Mouse (Mus musculus): ENCODE results near the gene Rab29.
A peak's percentile ranks its signal among the peaks of the same experiment; 100 is the strongest.
"Not testable (repeated sequence)": the region's sequence is repeated elsewhere in the genome, so short reads cannot be mapped to it uniquely, and the experiment has no call there.

Gene Rab29

GRCm38 (mm10) chr1:131867093-131867945 lies at the start of gene Rab29:
Gene Rab29 (plus strand): TSS chr1:131867224.
- peak; percentile 100 for ATAC-seq (ENCODE audit: low TSS enrichment)

- not testable (repeated sequence) for ATAC-seq (ENCODE audit: low TSS enrichment)
Observed at GRCm38 (mm10) chr1:131820353-131820752, 46.7 kb upstream of the Rab29 start.

GRCm38 (mm10) chr1:131820887-131821328 lies 46.1 kb upstream of the Rab29 start:
- peak; percentile 86 for ATAC-seq (ENCODE audit: low TSS enrichment)

DNA sequence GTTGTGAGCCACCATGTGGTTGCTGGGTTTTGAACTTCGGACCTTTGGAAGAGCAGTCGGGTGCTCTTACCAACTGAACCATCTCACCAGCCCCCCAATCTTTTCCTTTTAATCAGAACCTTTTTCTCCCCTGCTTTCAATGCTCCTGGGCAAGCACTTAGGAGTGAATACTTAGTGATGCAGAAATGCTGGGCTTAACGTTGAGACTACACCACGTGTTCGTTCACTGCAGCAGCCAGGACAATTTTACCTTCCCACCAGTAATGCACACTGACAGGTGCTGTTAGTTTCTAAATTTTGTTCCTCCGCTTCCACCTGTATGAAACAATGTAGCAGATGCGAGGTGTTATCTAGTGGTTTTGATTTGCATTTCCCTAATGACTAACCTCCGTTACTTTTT lies 44.7 kb upstream of the Rab29 start:
- ATAC-seq (ENCODE audit: low TSS enrichment): no peak

- ATAC-seq (ENCODE audit: low TSS enrichment): no peak
Observed at GRCm38 (mm10) chr1:131822856-131823492, 44.0 kb upstream of the Rab29 start.

DNA sequence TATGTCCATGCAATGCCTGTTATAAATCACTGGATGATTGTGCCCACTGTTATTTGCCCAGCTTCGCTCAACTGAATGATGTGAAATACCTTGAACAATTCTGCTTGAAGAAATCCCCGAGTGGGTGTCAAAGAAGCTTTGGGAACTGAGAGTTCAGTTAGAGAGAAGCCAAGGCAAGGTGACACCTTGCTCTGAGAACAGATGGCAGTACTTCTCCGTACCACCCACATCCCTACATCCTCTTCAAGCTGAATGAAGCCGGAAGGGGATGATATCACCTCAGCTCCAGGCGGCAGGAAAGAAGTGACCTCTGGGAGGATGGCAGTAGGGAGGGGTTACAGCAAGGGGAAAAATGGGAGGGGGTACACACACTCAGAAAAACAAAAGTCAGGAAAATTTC lies 43.5 kb upstream of the Rab29 start:
- 0 out of 2 replicates have a peak, but pooled peaks have one; percentile 7 for ATAC-seq (ENCODE audit: low TSS enrichment)

GRCm38 (mm10) chr1:131824528-131825181 lies 42.4 kb upstream of the Rab29 start:
- ATAC-seq (ENCODE audit: low TSS enrichment): no peak

- ATAC-seq (ENCODE audit: low TSS enrichment): no peak
Observed at GRCm38 (mm10) chr1:131827207-131827786, 39.7 kb upstream of the Rab29 start, which contains the start of gene Slc41a1. Gene Slc41a1 (plus strand): TSS chr1:131827493.

GRCm38 (mm10) chr1:131827787-131828258 lies 39.2 kb upstream of the Rab29 start:
- peak; percentile 86 for ATAC-seq (ENCODE audit: low TSS enrichment)

DNA sequence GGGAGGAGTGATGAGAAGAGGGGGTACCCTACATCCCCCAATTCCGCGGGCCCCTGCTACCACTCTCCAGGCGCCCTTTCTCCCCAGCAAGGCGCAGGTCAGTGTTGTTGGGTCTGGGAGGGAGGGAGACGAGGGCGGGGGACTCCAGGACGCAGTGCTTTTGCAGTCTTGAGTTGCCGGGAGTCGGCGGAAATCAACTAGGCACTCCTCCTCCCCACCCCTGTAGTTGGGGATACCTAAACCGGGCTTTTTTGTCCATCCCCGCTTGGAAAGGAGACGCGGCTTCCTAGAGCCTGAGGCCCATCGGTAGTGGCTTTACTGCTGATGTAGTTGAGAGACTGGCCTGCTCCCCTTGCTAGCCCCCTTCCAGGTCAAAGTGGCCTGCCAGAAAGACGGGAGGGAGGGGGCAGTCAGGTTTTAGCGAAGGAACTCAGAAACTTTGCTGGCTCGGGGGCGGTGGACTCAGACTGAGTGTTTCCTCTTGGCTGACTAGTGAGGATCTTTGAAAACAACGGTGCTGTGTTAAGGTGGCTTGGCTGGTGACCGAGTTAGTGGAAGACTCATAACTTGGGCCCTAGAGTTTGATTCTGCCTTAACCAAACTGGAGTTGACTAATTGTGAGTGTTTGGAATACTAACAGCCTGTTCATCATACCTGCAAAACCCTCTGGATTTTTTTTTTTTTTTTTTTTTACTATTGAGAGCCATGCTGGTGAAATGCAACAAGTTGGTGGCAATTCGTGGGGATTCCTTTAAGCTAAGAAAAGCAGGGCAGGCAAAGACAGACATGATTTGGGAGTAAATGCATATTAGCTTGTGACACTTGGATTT lies 38.5 kb upstream of the Rab29 start:
- ATAC-seq (ENCODE audit: low TSS enrichment): peak; percentile 23

GRCm38 (mm10) chr1:131829279-131829678 lies 37.7 kb upstream of the Rab29 start:
- no peak for ATAC-seq (ENCODE audit: low TSS enrichment)

GRCm38 (mm10) chr1:131830561-131830960 lies 36.5 kb upstream of the Rab29 start:
- no peak for ATAC-seq (ENCODE audit: low TSS enrichment)

- no peak for ATAC-seq (ENCODE audit: low TSS enrichment)
Observed at GRCm38 (mm10) chr1:131830971-131831641, 35.9 kb upstream of the Rab29 start.

DNA sequence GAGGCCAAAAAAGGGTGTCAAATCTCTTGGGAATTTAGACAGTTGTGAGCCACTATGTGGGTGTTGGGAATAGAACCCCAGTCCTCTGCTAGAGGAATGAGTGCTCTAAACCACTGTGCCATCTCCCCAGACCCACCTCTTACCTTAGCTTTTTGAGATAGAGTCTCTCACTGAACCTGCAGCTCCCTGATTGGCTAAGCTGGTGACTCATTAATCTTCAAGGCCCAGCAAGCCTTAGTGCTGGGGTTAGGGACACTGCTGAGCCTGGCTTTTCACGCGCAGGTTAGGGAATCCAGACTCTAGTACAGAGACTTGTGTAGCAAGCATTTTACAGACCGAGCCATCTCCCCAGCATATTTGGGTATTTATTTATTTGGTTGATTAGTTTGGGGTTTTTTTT lies 30.0 kb upstream of the Rab29 start:
- ATAC-seq (ENCODE audit: low TSS enrichment): no peak

DNA sequence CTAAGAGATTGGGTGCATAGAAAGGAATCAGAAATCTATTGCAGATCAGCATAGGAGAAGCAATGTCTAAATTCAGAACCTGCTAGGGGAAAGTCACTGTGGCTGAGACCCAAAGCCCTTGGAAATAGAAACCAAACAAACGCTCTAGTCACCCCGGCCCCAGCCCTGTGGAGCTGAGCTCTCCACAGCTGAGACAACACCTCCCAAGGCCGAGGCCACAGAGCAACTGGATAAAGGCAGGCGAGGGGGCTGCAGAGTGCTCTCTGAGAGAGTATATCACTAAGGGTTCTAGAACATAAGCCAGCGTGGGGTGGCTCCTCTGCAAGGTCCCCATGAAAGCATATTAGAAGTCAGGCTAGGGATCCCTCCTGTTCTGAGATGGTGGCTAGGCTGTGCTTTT lies 28.5 kb upstream of the Rab29 start:
- no peak for ATAC-seq (ENCODE audit: low TSS enrichment)

DNA sequence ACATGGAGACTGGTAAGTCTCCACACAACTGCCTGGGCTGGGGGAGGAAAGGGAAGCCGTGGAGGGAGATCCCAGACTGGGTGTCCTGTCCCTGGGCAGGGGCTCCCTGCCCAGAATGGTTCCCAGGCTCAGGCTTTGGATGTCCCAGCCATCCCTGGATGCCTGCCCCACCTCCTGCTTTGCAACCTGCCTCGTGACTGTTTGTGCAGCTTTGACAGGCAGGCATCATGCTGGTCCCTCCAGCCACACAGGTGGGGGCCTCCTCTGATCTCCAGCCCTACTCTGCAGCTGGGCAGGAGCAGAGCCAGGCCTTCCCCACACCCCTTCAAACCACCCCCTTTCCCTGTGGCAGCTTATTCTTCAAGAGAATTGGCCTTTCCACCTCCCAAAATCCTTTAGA lies 27.7 kb upstream of the Rab29 start:
- peak; percentile 20; the same call in 1 of the 2 replicates for ATAC-seq (ENCODE audit: low TSS enrichment)

- no peak for ATAC-seq (ENCODE audit: low TSS enrichment)
Observed at GRCm38 (mm10) chr1:131842221-131842620, 24.8 kb upstream of the Rab29 start.

DNA sequence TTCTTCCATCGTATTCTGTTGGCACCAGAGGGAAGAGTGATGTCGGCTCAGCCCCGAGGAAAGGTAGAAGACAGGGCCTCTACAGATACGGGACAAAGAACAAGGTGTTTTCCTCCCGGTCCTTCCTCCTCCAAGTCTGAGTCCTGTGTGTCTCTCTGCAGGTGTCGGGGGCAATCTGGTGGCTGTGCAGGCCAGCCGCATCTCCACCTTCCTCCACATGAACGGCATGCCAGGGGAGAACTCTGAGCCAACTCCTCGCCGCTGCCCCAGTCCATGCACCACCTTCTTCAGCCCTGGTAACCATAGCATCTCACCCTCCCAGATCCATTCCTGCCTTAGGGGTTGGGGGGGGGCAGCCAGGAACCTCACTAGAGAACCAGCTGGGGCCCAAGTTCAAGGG lies 23.3 kb upstream of the Rab29 start:
- no peak for ATAC-seq (ENCODE audit: low TSS enrichment)

DNA sequence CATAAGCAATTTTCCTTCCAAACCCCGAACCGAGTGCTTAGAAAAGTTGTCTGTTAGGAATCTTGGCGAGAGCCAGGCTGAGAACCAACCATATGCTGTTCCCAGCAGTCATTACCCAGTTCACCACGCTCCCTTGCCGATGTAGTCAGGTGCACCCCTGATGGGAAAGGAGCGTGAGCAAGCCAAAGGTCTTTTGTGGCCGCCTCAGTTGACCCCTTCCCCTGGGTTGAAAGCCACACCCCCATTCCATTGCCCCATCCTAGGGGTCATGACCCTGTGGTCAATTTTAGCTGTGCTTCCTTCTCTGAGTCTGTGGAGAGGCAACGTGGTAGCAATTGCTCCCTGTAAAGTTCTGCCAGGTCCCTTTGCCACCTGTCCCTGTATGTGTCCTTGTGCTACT lies 22.1 kb upstream of the Rab29 start:
- no peak for ATAC-seq (ENCODE audit: low TSS enrichment)

- peak; percentile 68 for ATAC-seq (ENCODE audit: low TSS enrichment)
Observed at GRCm38 (mm10) chr1:131846255-131846654, 20.8 kb upstream of the Rab29 start.

Measured in frontal cortex, adult (tissue).